Mouse (Mus musculus) CH12.LX (cell line): ENCODE results near the gene Dhx16. TPM values are rescaled to one million over a fixed set of nuclear protein-coding genes. Genes with fewer than 3 reads are reported as not detected.

Experiments
- DNase-seq: peaks from one replicate; pipeline ENCODE4 v3.0.0-alpha.2; 2013; ENCODE audit errors: extremely low read depth
- H3K27ac ChIP-seq: 2 replicates; pipeline ENCODE4 v1.5.1; 2012; ENCODE audit warnings: low read depth, mild to moderate bottlenecking, control low read depth, moderate library complexity; ENCODE audit not compliant: insufficient read depth
- H3K27me3 ChIP-seq: replicated peaks from 2 replicates; pipeline ENCODE3; 2012; ENCODE audit warnings: inconsistent platforms
- H3K36me3 ChIP-seq, 2 experiments: replicated peaks in 1 of 2; 2 replicates each; pipeline versions ENCODE3 to v1.6.1; 2012; ENCODE audit warnings: inconsistent platforms in 1 of 2, low read length in 1 of 2, mild to moderate bottlenecking in 1 of 2, mixed read lengths in 1 of 2, moderate library complexity in 1 of 2; ENCODE audit not compliant: control insufficient read depth in 1 of 2, insufficient read depth in 1 of 2
- H3K4me1 ChIP-seq, 2 experiments: 2 replicates each; pipeline ENCODE4 v1.6.1; 2012; ENCODE audit warnings: inconsistent platforms in 1 of 2, moderate library complexity in 1 of 2; ENCODE audit not compliant: insufficient read depth in 2 of 2, control insufficient read depth in 1 of 2
- H3K4me2 ChIP-seq: 2 replicates; pipeline ENCODE4 v1.6.1; 2012; ENCODE audit warnings: low read depth, mild to moderate bottlenecking, control low read depth; ENCODE audit not compliant: poor library complexity, insufficient read depth, severe bottlenecking
- H3K4me3 ChIP-seq, 3 experiments: fragments of 150-350 bp in 1 of 3; sonication (generic) in 1 of 3; replicated peaks in 1 of 3; 2 replicates each; pipeline versions ENCODE3 to v1.5.1; 2011 to 2012; ENCODE audit warnings: low read depth in 2 of 3, low read length in 2 of 3, mild to moderate bottlenecking in 2 of 3, moderate library complexity in 2 of 3, control low read depth in 1 of 3, improper control_type of control experiment in 1 of 3, inconsistent platforms in 1 of 3, mixed read lengths in 1 of 3; ENCODE audit not compliant: poor library complexity in 1 of 3
- H3K79me2 ChIP-seq: replicated peaks from 2 replicates; pipeline ENCODE4 v1.6.1; 2012; ENCODE audit warnings: mild to moderate bottlenecking, moderate library complexity; ENCODE audit not compliant: control insufficient read depth, poor library complexity, insufficient read depth, severe bottlenecking; ENCODE audit errors: extremely low read depth
- H3K9ac ChIP-seq: 2 replicates; pipeline ENCODE4 v1.6.1; 2012; ENCODE audit warnings: low read depth, mild to moderate bottlenecking, control low read depth, moderate library complexity; ENCODE audit not compliant: insufficient read depth
- H3K9me3 ChIP-seq: replicated peaks from 2 replicates; pipeline ENCODE3; 2012; ENCODE audit warnings: low read length, inconsistent platforms, mixed read lengths
- BHLHE40 ChIP-seq: IDR thresholded peaks from 2 replicates; pipeline ENCODE4 v1.6.1; 2011; ENCODE audit warnings: mild to moderate bottlenecking, low read depth, low read length, improper control_type of control experiment
- CTCF ChIP-seq, 2 experiments: IDR thresholded peaks in 1 of 2; conservative IDR thresholded peaks in 1 of 2; 2 replicates each; pipeline ENCODE4 v1.5.1; 2011 to 2012; ENCODE audit warnings: low read depth in 2 of 2, low read length in 2 of 2, improper control_type of control experiment in 1 of 2, inconsistent platforms in 1 of 2, mild to moderate bottlenecking in 1 of 2, moderate library complexity in 1 of 2
- E2F4 ChIP-seq: IDR thresholded peaks from 2 replicates; pipeline ENCODE4 v1.6.1; 2011; ENCODE audit warnings: low read depth, low read length, improper control_type of control experiment; ENCODE audit not compliant: insufficient replicate concordance
- ETS1 ChIP-seq: conservative IDR thresholded peaks from 2 replicates; pipeline ENCODE4 v1.6.1; 2012; ENCODE audit warnings: low read depth, mild to moderate bottlenecking, inconsistent platforms, low read length, improper control_type of control experiment, moderate library complexity
- JUN ChIP-seq: IDR thresholded peaks from 2 replicates; pipeline ENCODE4 v1.6.1; 2011; ENCODE audit warnings: low read depth, mild to moderate bottlenecking, low read length, improper control_type of control experiment, moderate library complexity; ENCODE audit not compliant: insufficient read depth
- JUND ChIP-seq: conservative IDR thresholded peaks from 2 replicates; pipeline ENCODE4 v1.6.1; 2011; ENCODE audit warnings: low read depth, low read length, improper control_type of control experiment
- KAT2A ChIP-seq: IDR thresholded peaks from 2 replicates; pipeline ENCODE4 v1.6.1; 2012; ENCODE audit warnings: low read length, improper control_type of control experiment, inconsistent platforms; ENCODE audit not compliant: insufficient replicate concordance
- MAFK ChIP-seq: IDR thresholded peaks from 2 replicates; pipeline ENCODE4 v1.6.1; 2011; ENCODE audit warnings: low read length, improper control_type of control experiment; ENCODE audit not compliant: insufficient replicate concordance
- MAX ChIP-seq: IDR thresholded peaks from 2 replicates; pipeline ENCODE4 v1.6.1; 2011; ENCODE audit warnings: low read length, improper control_type of control experiment
- MAZ ChIP-seq: IDR thresholded peaks from 2 replicates; pipeline ENCODE4 v1.6.1; 2012; ENCODE audit warnings: low read depth, mild to moderate bottlenecking, inconsistent platforms, low read length, improper control_type of control experiment, moderate library complexity
- MEF2A ChIP-seq: IDR thresholded peaks from 2 replicates; pipeline ENCODE4 v1.6.1; 2014; ENCODE audit warnings: low read depth, mild to moderate bottlenecking, inconsistent platforms, low read length, improper control_type of control experiment, borderline replicate concordance
- MXI1 ChIP-seq: IDR thresholded peaks from 2 replicates; pipeline ENCODE4 v1.6.1; 2011; ENCODE audit warnings: mild to moderate bottlenecking, low read depth, low read length, improper control_type of control experiment
- NELFE ChIP-seq: IDR thresholded peaks from 2 replicates; pipeline ENCODE4 v1.6.1; 2011; ENCODE audit warnings: low read depth, low read length, improper control_type of control experiment
- NRF1 ChIP-seq: IDR thresholded peaks from 2 replicates; pipeline ENCODE4 v1.6.1; 2014; ENCODE audit warnings: low read depth, mild to moderate bottlenecking, inconsistent platforms, low read length, improper control_type of control experiment, moderate library complexity
- POLR2A ChIP-seq: IDR thresholded peaks from 2 replicates; pipeline ENCODE4 v1.6.1; 2011; ENCODE audit warnings: low read depth, mild to moderate bottlenecking, improper control_type of control experiment, low read length
- POLR2AphosphoS2 ChIP-seq: IDR thresholded peaks from 2 replicates; pipeline ENCODE4 v1.6.1; 2011; ENCODE audit warnings: low read depth, low read length, improper control_type of control experiment
- RCOR1 ChIP-seq: conservative IDR thresholded peaks from 2 replicates; pipeline ENCODE4 v1.6.1; 2012; ENCODE audit warnings: low read depth, mild to moderate bottlenecking, inconsistent platforms, low read length, improper control_type of control experiment
- SIN3A ChIP-seq: IDR thresholded peaks from 2 replicates; pipeline ENCODE4 v1.6.1; 2012; ENCODE audit warnings: low read length, improper control_type of control experiment, inconsistent platforms
- SMC3 ChIP-seq: IDR thresholded peaks from 2 replicates; pipeline ENCODE4 v1.6.1; 2011; ENCODE audit warnings: low read depth, low read length, improper control_type of control experiment
- TBP ChIP-seq: conservative IDR thresholded peaks from 2 replicates; pipeline ENCODE4 v1.6.1; 2011; ENCODE audit warnings: low read depth, low read length, improper control_type of control experiment
- TCF12 ChIP-seq: IDR thresholded peaks from 2 replicates; pipeline ENCODE4 v1.6.1; 2014; ENCODE audit warnings: low read depth, mild to moderate bottlenecking, inconsistent platforms, low read length, improper control_type of control experiment
- USF1 ChIP-seq: IDR thresholded peaks from 2 replicates; pipeline ENCODE4 v1.6.1; 2014; ENCODE audit warnings: low read depth, mild to moderate bottlenecking, inconsistent platforms, low read length, improper control_type of control experiment
- USF2 ChIP-seq: conservative IDR thresholded peaks from 2 replicates; pipeline ENCODE4 v1.6.1; 2011; ENCODE audit warnings: low read depth, low read length, improper control_type of control experiment
- ZC3H11A ChIP-seq: IDR thresholded peaks from 2 replicates; pipeline ENCODE4 v1.6.1; 2012; ENCODE audit warnings: low read depth, mild to moderate bottlenecking, inconsistent platforms, low read length, improper control_type of control experiment
- ZKSCAN1 ChIP-seq: IDR thresholded peaks from 2 replicates; pipeline ENCODE4 v1.6.1; 2012; ENCODE audit warnings: low read depth, inconsistent platforms, low read length, improper control_type of control experiment, borderline replicate concordance
- ZMIZ1 ChIP-seq: IDR thresholded peaks from 2 replicates; pipeline ENCODE4 v1.6.1; 2012; ENCODE audit warnings: low read depth, mild to moderate bottlenecking, inconsistent platforms, low read length, improper control_type of control experiment
- ZNF384 ChIP-seq: IDR thresholded peaks from 2 replicates; pipeline ENCODE4 v1.6.1; 2012; ENCODE audit warnings: low read depth, low read length, improper control_type of control experiment, inconsistent platforms
- dilution Hi-C: fragments of 300-500 bp; cut with MboI; formaldehyde crosslinking; loops from 2 replicates; pipeline ENCODE4 v1.14.3; 2020; ENCODE audit warnings: low sequenced_read_pairs; ENCODE audit not compliant: extremely low pct_unique_long_range_greater_than_20kb, extremely low pct_ligation_motif_present
- in situ Hi-C: fragments of 300-500 bp; cut with MboI; formaldehyde crosslinking; loops from 3 replicates; pipeline ENCODE4 v1.14.3; 2019; ENCODE audit warnings: low sequenced_read_pairs, low pct_ligation_motif_present, low pct_unique_long_range_greater_than_20kb, mixed read lengths
- polyA plus RNA-seq: library from polyadenylated mRNA; unstranded; fragments of >175 nt; gene quantifications from 2 replicates; pipeline ENCODE4 v1.2.1, GENCODE M21; 2012; ENCODE audit warnings: low read depth; ENCODE audit not compliant: insufficient read length
- total RNA-seq, 2 experiments: library from RNA; depleted of rRNA; stranded (reverse); fragments of 300-350 nt in 1 of 2; fragments of >200 nt in 1 of 2; gene quantifications; 2 replicates each; pipeline ENCODE4 v1.2.3; 2012 to 2014

Dhx16 gene
- total and polyA plus RNA-seq, 3 experiments, result 74.8 to 107 (median 75.3) TPM

- TF ChIP-seq ZKSCAN1, result no peak
- TF ChIP-seq MAFK, result no peak; the same call in 1 of the 2 replicates
- TF ChIP-seq SIN3A, result no peak; the same call in 1 of the 2 replicates
- TF ChIP-seq ZC3H11A, result no peak
- TF ChIP-seq CTCF (conservative IDR thresholded peaks at IDR 0.05 in 1 of 2, IDR thresholded peaks at IDR 0.05 in 1 of 2; ENCODE audit: low read depth in 2 of 2, low read length in 2 of 2), result no peak
- TF ChIP-seq MEF2A, result peak; percentile 46; the same call in 1 of the 2 replicates
- TF ChIP-seq JUND, result no peak
- TF ChIP-seq BHLHE40, result no peak
- no peak; the same call in 1 of the 2 replicates for TF ChIP-seq NELFE
- TF ChIP-seq NRF1, result no peak; the same call in 1 of the 2 replicates
- TF ChIP-seq RCOR1, result 0 out of 2 replicates have a peak, but pooled peaks have one; percentile 63
- TF ChIP-seq MXI1, result no peak
- TF ChIP-seq ZNF384, result peak; percentile 67; the same call in 1 of the 2 replicates
- TF ChIP-seq TBP, result 0 out of 2 replicates have a peak, but pooled peaks have one; percentile 60
Observed at GRCm38 (mm10) chr17:35918276-35919059, 38.8 kb downstream of the Dhx16 start (continued).

GRCm38 (mm10) chr17:35919060-35919715, 39.6 kb downstream of the Dhx16 start:
- in situ Hi-C loops, result no loop called here
- dilution Hi-C loops, result no loop called here
- Histone ChIP-seq H3K4me1 (peaks cover 6 to 55% of the 10 kb centered on the region in 2 experiments; a peak in 3 of 4 replicates), H3K9me3 (no peaks in the 10 kb centered on the region), H3K36me3 (peaks cover 27 to 58% of the 10 kb centered on the region in 2 experiments), H3K27ac (peak overlapping the region; percentile 75), H3K4me2 (peak overlapping the region; percentile 74), H3K4me3 (peak overlapping the region; percentile 24 to 77 (median 63)), H3K9ac (peak overlapping the region; percentile 100), H3K79me2 (peaks cover 46% of the 10 kb centered on the region), H3K27me3 (no peaks in the 10 kb centered on the region)
- TF ChIP-seq JUND (peak; percentile 65), MXI1 (peak; percentile 8; the same call in 1 of the 2 replicates), ZNF384 (peak; percentile 90), MAX (no peak), ETS1 (peak; percentile 61), POLR2AphosphoS2 (peak; percentile 89), USF1 (no peak), KAT2A (no peak), SMC3 (no peak), SIN3A (peak; percentile 91), TCF12 (peak; percentile 54; the same call in 1 of the 2 replicates), ZMIZ1 (peak; percentile 70; the same call in 1 of the 2 replicates), POLR2A (peak; percentile 71), NELFE (peak; percentile 8; the same call in 1 of the 2 replicates), E2F4 (0 out of 2 replicates have a peak, but pooled peaks have one; percentile 14), NRF1 (0 out of 2 replicates have a peak, but pooled peaks have one; percentile 41), MAZ (peak; percentile 69; the same call in 1 of the 2 replicates), USF2 (no peak), JUN (peak; percentile 65)
- DNase-seq, result peak; percentile 98
